Mouse (Mus musculus): ENCODE results near the gene Pak2. TPM values are rescaled to one million over a fixed set of nuclear protein-coding genes. Genes with fewer than 3 reads are reported as not detected.
"Not testable (repeated sequence)": the region's sequence is repeated elsewhere in the genome, so short reads cannot be mapped to it uniquely, and the experiment has no call there.

Pak2 gene
- polyA plus RNA-seq, 1 experiment from 2014 or later, result 9.7 TPM

DNA sequence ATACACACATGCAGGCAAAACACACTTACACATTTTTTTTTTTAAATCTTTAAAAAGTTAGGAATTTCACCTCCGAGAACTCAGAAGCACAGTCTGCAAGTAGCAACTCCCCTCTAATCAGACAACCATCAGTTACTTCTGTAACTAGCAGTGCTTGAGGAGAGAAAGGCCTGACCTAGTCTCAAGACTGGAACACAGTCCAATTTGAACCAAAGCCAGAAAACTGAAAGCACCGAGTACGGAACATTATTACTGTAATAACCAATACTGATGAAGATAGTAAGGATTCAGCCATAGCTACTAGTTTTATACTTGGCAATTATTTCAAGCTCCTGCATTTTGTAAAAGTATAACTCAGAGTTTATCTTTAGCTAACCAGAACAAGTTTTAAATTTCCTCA lies 2.7 kb downstream of the Pak2 start:
- H3K4me1 ChIP-seq (ENCODE audit: control insufficient read depth, low read depth, low read length), result peaks cover 18% of the 10 kb centered on the region
- no peaks in the 10 kb centered on the region for H3K9me3 ChIP-seq (replicated peaks; ENCODE audit: control insufficient read depth, low read length)
- H3K27ac ChIP-seq (ENCODE audit: low read length), result no peak overlapping the region
- H3K4me2 ChIP-seq (ENCODE audit: low read depth, low read length), result no peak overlapping the region
- no peaks in the 10 kb centered on the region for H3K27me3 ChIP-seq (ENCODE audit: control insufficient read depth, insufficient read depth, low read depth, low read length)
- no peak overlapping the region for H3K9ac ChIP-seq (ENCODE audit: low read depth, low read length)
- WGBS (ENCODE audit: insufficient replicate concordance), result 60% methylated on average over 3 of the region's 3 CpGs
- no peak overlapping the region for H3K4me3 ChIP-seq (ENCODE audit: low read depth, low read length)
- H3K36me3 ChIP-seq (ENCODE audit: control insufficient read depth, insufficient read depth), result no peaks in the 10 kb centered on the region
- no peak for ATAC-seq (ENCODE audit: low read depth)

DNA sequence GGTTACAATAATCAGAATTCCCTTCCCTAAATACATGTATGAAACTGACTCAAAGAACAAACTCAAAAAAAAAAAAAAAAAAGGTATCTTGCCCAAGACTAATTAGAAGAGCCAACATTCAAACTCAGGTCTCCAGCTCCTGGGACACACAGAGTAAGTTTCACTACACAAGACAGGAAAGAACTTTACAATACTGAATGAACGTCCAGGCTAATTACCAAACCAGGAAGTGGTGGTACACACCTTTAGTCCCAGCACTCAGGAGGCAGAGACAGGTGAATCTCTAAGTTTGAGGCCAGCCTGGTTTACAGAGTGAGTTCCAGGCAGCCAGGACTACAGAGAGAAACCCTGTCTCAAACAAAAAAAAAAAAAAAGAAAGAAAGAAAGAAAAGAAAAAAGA lies 3.4 kb downstream of the Pak2 start:
- no peaks in the 10 kb centered on the region for H3K27me3 ChIP-seq (ENCODE audit: control insufficient read depth, insufficient read depth, low read depth, low read length)
- H3K4me2 ChIP-seq (ENCODE audit: low read depth, low read length), result no peak overlapping the region
- peaks cover 18% of the 10 kb centered on the region for H3K4me1 ChIP-seq (ENCODE audit: control insufficient read depth, low read depth, low read length)
- no peak overlapping the region for H3K4me3 ChIP-seq (ENCODE audit: low read depth, low read length)
- WGBS (ENCODE audit: insufficient replicate concordance), result 21% methylated on average over 1 of the region's 1 CpGs
- no peaks in the 10 kb centered on the region for H3K36me3 ChIP-seq (ENCODE audit: control insufficient read depth, insufficient read depth)
- H3K9ac ChIP-seq (ENCODE audit: low read depth, low read length), result no peak overlapping the region
- no peak overlapping the region for H3K27ac ChIP-seq (ENCODE audit: low read length)
- no peaks in the 10 kb centered on the region for H3K9me3 ChIP-seq (replicated peaks; ENCODE audit: control insufficient read depth, low read length)
- ATAC-seq (ENCODE audit: low read depth), result no peak

DNA sequence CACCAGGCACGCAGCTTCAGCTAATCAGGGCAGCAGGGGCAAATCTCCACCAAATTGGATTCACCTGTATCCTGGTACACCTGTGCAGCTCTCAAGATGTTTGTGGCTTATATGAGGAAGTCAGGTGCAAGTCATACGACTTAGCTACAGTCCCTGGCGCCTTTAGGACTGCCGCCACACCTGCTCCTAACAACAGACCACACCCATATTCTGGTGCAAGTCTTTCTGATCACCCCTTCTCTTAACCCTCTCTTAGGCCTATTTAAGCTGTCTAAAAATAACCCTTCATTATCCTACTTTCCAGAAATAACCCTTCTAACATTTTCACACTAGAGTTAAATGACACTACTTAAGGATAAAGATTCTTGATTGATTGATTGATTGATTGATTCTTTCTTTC lies 9.1 kb downstream of the Pak2 start:
- not testable (repeated sequence) for H3K4me2 ChIP-seq (ENCODE audit: low read depth, low read length); H3K36me3 ChIP-seq (ENCODE audit: control insufficient read depth, insufficient read depth); H3K4me1 ChIP-seq (ENCODE audit: control insufficient read depth, low read depth, low read length); H3K9me3 ChIP-seq (replicated peaks; ENCODE audit: control insufficient read depth, low read length); H3K9ac ChIP-seq (ENCODE audit: low read depth, low read length); H3K27me3 ChIP-seq (ENCODE audit: control insufficient read depth, insufficient read depth, low read depth, low read length); H3K4me3 ChIP-seq (ENCODE audit: low read depth, low read length); H3K27ac ChIP-seq (ENCODE audit: low read length); ATAC-seq (ENCODE audit: low read depth)
- WGBS (ENCODE audit: insufficient replicate concordance), result 42% methylated on average over 4 of the region's 4 CpGs

DNA sequence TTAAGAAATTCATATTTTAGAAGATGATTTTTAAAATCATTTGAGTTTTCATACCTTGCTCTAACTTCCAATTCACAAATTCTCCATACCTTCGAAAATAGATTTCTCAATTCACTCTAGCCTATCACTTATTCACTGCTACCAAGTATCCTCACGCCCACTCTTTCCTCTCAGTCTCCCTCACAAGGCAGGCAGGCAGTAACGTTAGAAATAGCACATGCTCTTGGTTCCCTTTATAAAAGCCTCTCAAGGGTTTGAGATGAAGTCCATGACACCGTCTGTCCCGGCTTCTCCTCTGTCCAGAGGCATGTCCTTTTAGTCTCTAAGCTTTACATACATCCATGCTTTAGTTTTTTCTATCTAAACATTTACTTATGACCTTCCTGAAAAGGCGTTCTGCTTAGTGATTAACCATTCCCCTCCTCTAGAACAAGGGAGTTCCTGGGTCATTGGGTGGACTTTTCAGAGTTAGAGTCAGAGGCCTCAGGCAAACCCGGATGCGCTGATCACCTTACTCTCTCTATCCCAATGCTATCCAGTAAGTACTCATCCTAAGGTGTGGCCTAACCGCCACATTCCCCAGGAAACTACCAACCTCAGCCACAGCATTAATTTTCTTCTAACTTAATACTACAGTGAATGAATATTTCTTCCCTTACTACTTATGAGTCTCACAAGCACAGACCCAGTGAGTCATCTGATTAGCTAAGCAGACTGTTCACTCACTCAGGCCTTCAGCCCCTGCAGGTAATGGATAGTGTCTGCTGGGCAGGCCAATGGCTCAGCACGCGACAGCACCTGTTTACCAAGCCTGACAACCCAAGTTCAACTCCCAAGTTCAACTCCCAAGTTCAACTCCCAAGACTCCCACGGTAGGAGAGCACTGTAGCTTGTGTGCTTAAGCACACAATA lies 10.5 kb downstream of the Pak2 start:
- Histone ChIP-seq H3K4me2 (ENCODE audit: low read depth, low read length) (no peak overlapping the region), H3K9me3 (replicated peaks; ENCODE audit: control insufficient read depth, low read length) (no peaks in the 10 kb centered on the region), H3K4me3 (ENCODE audit: low read depth, low read length) (no peak overlapping the region), H3K4me1 (ENCODE audit: control insufficient read depth, low read depth, low read length) (peaks cover 3% of the 10 kb centered on the region), H3K27ac (ENCODE audit: low read length) (no peak overlapping the region), H3K36me3 (ENCODE audit: control insufficient read depth, insufficient read depth) (no peaks in the 10 kb centered on the region), H3K9ac (ENCODE audit: low read depth, low read length) (no peak overlapping the region), H3K27me3 (ENCODE audit: control insufficient read depth, insufficient read depth, low read depth, low read length) (no peaks in the 10 kb centered on the region)
- no peak for ATAC-seq (ENCODE audit: low read depth)
- 63% methylated on average over 12 of the region's 12 CpGs for WGBS (ENCODE audit: insufficient replicate concordance)

DNA sequence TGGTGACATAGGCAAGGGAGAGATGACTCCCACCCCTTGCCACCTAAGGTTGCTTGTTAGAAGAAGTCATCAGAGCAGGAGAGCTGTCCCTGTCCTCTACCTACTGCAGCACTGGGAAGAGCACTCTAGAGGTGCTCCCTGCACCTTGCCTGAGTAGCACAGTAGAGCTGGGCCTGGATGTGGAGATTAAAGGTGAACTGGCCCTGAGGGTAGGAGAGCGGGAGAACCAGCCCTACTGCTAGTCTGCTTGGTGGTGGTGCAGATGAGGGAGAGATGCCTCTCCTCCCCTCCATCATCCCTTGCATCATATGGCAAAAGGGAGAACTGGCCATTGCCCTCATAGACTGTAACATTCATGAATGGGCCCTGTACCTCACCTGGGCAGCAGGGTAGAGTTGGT lies 12.2 kb downstream of the Pak2 start:
- Histone ChIP-seq H3K36me3 (ENCODE audit: control insufficient read depth, insufficient read depth) (no peaks in the 10 kb centered on the region), H3K4me1 (ENCODE audit: control insufficient read depth, low read depth, low read length) (peaks cover 8% of the 10 kb centered on the region), H3K4me2 (ENCODE audit: low read depth, low read length) (no peak overlapping the region), H3K27ac (ENCODE audit: low read length) (no peak overlapping the region), H3K27me3 (ENCODE audit: control insufficient read depth, insufficient read depth, low read depth, low read length) (no peaks in the 10 kb centered on the region), H3K9ac (ENCODE audit: low read depth, low read length) (no peak overlapping the region), H3K4me3 (ENCODE audit: low read depth, low read length) (no peak overlapping the region), H3K9me3 (replicated peaks; ENCODE audit: control insufficient read depth, low read length) (no peaks in the 10 kb centered on the region)
- no peak for ATAC-seq (ENCODE audit: low read depth)
- WGBS (ENCODE audit: insufficient replicate concordance), result 82% methylated on average over 1 of the region's 1 CpGs

DNA sequence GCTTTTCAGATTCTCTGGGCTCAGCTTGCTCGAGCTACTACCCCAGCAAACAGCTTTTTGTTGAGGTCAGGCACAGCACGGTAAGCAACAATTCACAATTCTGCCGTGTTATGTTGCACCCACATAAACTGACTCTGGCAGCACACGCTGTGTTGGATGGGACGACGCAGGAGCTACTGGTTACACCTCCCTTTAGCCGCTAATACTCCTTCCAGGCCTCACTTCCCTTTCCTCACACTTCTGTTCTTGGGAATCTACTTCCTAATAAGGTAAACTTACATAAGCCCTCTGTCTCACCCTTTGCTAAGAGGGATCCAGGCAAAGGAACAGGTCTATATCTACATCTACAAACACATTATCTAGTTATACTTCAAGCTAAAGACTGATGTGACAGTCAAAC lies 15.2 kb downstream of the Pak2 start:
- H3K9me3 ChIP-seq (replicated peaks; ENCODE audit: control insufficient read depth, low read length), result no peaks in the 10 kb centered on the region
- 52% methylated on average over 7 of the region's 7 CpGs for WGBS (ENCODE audit: insufficient replicate concordance)

DNA sequence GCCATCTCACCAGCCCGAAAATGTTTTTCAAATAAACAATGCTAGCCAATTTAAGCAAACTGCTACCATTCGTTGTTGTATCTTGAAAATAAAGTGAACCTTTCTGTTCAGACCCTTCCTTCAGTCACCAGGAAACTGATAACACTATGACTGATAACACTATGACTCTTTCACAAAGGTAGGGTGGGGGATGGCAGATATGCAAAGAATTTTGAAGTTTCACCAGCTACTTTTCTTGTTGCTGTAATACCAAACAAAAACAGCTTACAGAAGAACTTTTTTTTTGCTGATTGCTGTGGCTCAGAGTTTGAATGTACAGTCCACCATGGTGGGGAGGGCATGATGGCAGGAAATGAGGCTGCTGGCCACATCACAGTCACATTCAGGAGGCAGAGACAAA lies 16.9 kb downstream of the Pak2 start:
- no peaks in the 10 kb centered on the region for H3K9me3 ChIP-seq (replicated peaks; ENCODE audit: control insufficient read depth, low read length)
- 32% methylated on average over 2 of the region's 2 CpGs for WGBS (ENCODE audit: insufficient replicate concordance)
- no peak for ATAC-seq (ENCODE audit: low read depth)
- no peak overlapping the region for H3K27ac ChIP-seq (ENCODE audit: low read length)
- peaks cover 15% of the 10 kb centered on the region for H3K4me1 ChIP-seq (ENCODE audit: control insufficient read depth, low read depth, low read length)
- no peaks in the 10 kb centered on the region for H3K36me3 ChIP-seq (ENCODE audit: control insufficient read depth, insufficient read depth)
- H3K9ac ChIP-seq (ENCODE audit: low read depth, low read length), result no peak overlapping the region
- H3K4me3 ChIP-seq (ENCODE audit: low read depth, low read length), result no peak overlapping the region
- no peaks in the 10 kb centered on the region for H3K27me3 ChIP-seq (ENCODE audit: control insufficient read depth, insufficient read depth, low read depth, low read length)
- H3K4me2 ChIP-seq (ENCODE audit: low read depth, low read length), result no peak overlapping the region

More for the DNA sequence above, 15.2 kb downstream of the Pak2 start:
- Histone ChIP-seq H3K27me3 (ENCODE audit: control insufficient read depth, insufficient read depth, low read depth, low read length) (no peaks in the 10 kb centered on the region), H3K4me3 (ENCODE audit: low read depth, low read length) (no peak overlapping the region), H3K4me1 (ENCODE audit: control insufficient read depth, low read depth, low read length) (peaks cover 14% of the 10 kb centered on the region), H3K9ac (ENCODE audit: low read depth, low read length) (no peak overlapping the region), H3K27ac (ENCODE audit: low read length) (no peak overlapping the region), H3K36me3 (ENCODE audit: control insufficient read depth, insufficient read depth) (no peaks in the 10 kb centered on the region), H3K4me2 (ENCODE audit: low read depth, low read length) (no peak overlapping the region)
- ATAC-seq (ENCODE audit: low read depth), result no peak

DNA sequence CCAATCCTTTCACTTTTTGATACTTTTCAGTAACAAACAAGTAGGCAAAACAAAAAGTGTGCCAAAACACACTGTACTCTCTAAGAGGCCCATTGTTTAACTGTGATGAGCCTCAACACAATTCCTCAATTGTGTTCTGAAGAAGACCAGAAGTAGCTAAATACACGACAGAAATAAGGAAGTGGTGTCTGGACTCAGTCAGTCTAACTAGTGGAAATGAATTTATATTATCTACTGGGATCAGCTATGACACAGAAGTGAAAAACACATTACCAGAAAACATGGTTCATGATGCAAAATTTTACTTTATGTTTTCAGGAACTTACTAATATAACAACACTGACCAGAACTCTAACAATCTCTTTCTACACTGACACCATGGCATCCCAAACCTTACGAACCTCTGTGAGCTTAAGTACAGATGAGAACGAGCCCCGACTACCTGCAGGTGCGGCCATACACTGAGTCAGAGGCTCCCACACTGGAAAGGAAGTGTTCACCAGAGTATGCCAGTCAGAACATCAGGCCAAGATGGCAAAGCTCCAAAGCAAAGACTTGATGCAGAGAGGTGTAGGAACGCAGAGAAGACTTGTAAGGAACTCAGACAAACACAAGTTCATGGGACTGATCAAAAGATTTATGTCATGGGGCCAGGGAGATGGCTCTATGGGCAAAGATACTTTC lies 19.2 kb downstream of the Pak2 start:
- no peak for ATAC-seq (ENCODE audit: low read depth)
- WGBS (ENCODE audit: insufficient replicate concordance), result 45% methylated on average over 6 of the region's 6 CpGs
- H3K4me3 ChIP-seq (ENCODE audit: low read depth, low read length), result no peak overlapping the region
- H3K4me1 ChIP-seq (ENCODE audit: control insufficient read depth, low read depth, low read length), result peaks cover 15% of the 10 kb centered on the region
- no peak overlapping the region for H3K27ac ChIP-seq (ENCODE audit: low read length)
- H3K9ac ChIP-seq (ENCODE audit: low read depth, low read length), result no peak overlapping the region
- no peaks in the 10 kb centered on the region for H3K27me3 ChIP-seq (ENCODE audit: control insufficient read depth, insufficient read depth, low read depth, low read length)
- H3K9me3 ChIP-seq (replicated peaks; ENCODE audit: control insufficient read depth, low read length), result no peaks in the 10 kb centered on the region
- no peak overlapping the region for H3K4me2 ChIP-seq (ENCODE audit: low read depth, low read length)
- no peaks in the 10 kb centered on the region for H3K36me3 ChIP-seq (ENCODE audit: control insufficient read depth, insufficient read depth)

DNA sequence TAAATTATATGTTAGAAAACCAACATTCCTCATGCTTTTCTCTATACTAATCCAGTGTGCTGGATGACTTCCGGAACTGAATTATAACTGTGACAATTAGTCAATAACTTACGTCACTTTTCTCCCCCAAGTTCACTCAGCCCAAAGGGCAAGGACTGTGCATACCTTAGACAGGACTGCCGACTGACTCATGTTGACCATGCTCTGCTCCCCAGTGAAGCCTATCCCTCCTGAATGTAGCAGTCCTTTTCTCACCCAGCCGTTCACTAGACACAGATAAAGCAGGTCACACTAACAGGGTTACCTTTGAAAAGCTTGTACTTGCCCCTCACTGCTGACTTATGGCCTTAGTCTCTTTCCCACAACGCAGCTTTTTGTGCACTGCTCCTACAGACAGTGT lies 20.3 kb downstream of the Pak2 start:
- Histone ChIP-seq H3K27me3 (ENCODE audit: control insufficient read depth, insufficient read depth, low read depth, low read length) (no peaks in the 10 kb centered on the region), H3K9ac (ENCODE audit: low read depth, low read length) (no peak overlapping the region), H3K27ac (ENCODE audit: low read length) (0 out of 2 replicates have a peak overlapping the region, but pooled peaks have one; percentile 24), H3K9me3 (replicated peaks; ENCODE audit: control insufficient read depth, low read length) (no peaks in the 10 kb centered on the region), H3K36me3 (ENCODE audit: control insufficient read depth, insufficient read depth) (no peaks in the 10 kb centered on the region), H3K4me3 (ENCODE audit: low read depth, low read length) (no peak overlapping the region), H3K4me1 (ENCODE audit: control insufficient read depth, low read depth, low read length) (peaks cover 14% of the 10 kb centered on the region), H3K4me2 (ENCODE audit: low read depth, low read length) (no peak overlapping the region)
- 61% methylated on average over 5 of the region's 5 CpGs for WGBS (ENCODE audit: insufficient replicate concordance)
- peak; percentile 62 for ATAC-seq (ENCODE audit: low read depth)

Measured in liver, embryonic 16.5 days (tissue).